Mouse (Mus musculus): ENCODE measurements around the gene Trpm3. TPM values are rescaled to one million over a fixed set of nuclear protein-coding genes. Genes with fewer than 3 reads are reported as not detected.

Gene Trpm3
- polyA plus RNA-seq, 1 experiment from 2014 or later = 0.37 TPM

DNA sequence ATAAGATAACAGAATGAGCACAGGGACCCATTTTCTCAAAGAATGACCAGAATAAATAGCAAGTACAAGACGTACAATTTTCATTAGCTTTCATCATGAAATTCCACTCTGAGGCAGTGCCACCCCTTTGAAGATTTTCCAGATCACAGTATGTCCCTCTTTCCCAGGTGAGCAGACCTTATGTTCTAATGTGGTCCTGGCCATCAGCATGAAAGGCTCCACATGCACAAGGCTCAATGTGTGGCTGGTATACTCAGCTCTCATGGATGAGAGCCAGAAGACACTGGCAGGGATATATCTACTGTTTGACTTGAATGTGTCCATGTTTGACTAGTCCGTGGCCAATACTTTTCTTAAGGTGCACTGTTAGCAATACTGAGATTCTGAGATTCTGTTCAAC is 298.4 kb downstream of the Trpm3 start:
- Histone ChIP-seq H3K9ac (ENCODE audit: low read length) (no peak overlapping the region), H3K27me3 (replicated peaks; ENCODE audit: control insufficient read depth, insufficient read depth, low read length) (no peaks in the 10 kb centered on the region), H3K27ac (ENCODE audit: low read depth) (no peak overlapping the region), H3K4me2 (ENCODE audit: low read length) (no peak overlapping the region), H3K36me3 (ENCODE audit: control insufficient read depth, insufficient read depth, low read length) (no peaks in the 10 kb centered on the region), H3K4me3 (ENCODE audit: low read depth, low read length) (no peak overlapping the region), H3K9me3 (ENCODE audit: control insufficient read depth, low read length) (no peaks in the 10 kb centered on the region), H3K4me1 (replicated peaks; ENCODE audit: control insufficient read depth, insufficient read depth, low read length) (no peaks in the 10 kb centered on the region)
- 92% methylated on average over 2 of the region's 2 CpGs for WGBS
- ATAC-seq (replicated peaks; ENCODE audit: low FRiP score, low TSS enrichment, low read depth) = no peak
- DNase-seq (ENCODE audit: low spot score) = no peak

GRCm38 (mm10) chr19:22447418-22448339 is 308.8 kb downstream of the Trpm3 start:
- ATAC-seq (replicated peaks; ENCODE audit: low FRiP score, low TSS enrichment, low read depth) (no peak), DNase-seq (ENCODE audit: low spot score) (no peak)
- no peak overlapping the region for H3K27ac ChIP-seq (ENCODE audit: low read depth)
- H3K9me3 ChIP-seq (ENCODE audit: control insufficient read depth, low read length) = no peaks in the 10 kb centered on the region
- peaks cover 9% of the 10 kb centered on the region for H3K27me3 ChIP-seq (replicated peaks; ENCODE audit: control insufficient read depth, insufficient read depth, low read length)
- H3K4me2 ChIP-seq (ENCODE audit: low read length) = peak overlapping the region; percentile 52
- H3K36me3 ChIP-seq (ENCODE audit: control insufficient read depth, insufficient read depth, low read length) = no peaks in the 10 kb centered on the region
- no peak overlapping the region for H3K9ac ChIP-seq (ENCODE audit: low read length)
- peak overlapping the region; percentile 15; the same call in 1 of the 2 replicates for H3K4me3 ChIP-seq (ENCODE audit: low read depth, low read length)
- 6% methylated on average over 18 of the region's 18 CpGs for WGBS
- H3K4me1 ChIP-seq (replicated peaks; ENCODE audit: control insufficient read depth, insufficient read depth, low read length) = 0 out of 2 replicates have a peak, but pooled peaks cover 3% of the 10 kb centered on the region

DNA sequence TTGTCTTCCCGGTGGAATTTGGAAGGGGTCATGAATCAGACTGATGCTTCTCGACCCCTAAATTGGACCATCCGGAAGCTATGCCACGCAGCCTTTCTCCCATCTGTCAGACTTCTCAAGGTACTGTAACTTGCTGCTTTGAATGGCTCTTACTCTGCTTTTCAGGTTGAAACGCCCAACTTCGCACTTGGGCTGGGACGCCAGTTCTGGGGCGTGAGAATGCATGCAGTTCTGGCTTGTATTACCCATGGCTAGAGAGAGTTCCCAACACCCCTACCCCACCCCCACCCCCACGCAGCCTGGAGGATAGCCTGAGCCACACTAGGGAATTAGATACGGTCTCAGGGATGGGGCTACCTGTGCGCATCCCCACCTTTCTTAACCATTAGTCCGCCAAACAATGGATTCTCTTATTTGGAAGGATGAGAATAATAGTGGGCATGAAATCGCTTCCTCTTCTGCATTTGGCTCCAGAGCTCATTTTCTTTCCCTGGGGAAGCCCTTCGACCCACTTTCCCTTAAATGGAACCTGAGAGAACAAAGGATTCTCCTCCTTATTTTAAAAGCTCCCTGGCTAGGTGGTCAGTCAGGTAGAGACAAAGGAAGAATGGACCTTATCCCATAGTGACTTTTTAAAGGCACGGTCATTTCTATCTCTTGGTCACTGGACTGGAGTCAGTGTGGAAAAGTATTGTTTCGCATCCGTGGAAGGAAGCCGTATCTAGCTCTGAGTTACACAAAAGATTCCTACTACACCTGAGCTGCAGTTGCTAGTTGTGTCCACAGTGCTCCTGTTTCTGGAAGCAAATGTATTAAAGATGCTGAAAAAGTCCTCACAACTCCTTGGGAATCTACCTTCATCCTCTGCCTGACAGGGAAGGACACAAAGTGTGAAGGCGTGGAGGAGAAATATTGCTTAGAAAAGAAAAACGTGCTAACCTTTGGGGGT is 309.8 kb downstream of the Trpm3 start:
- H3K27me3 ChIP-seq (replicated peaks; ENCODE audit: control insufficient read depth, insufficient read depth, low read length) = peaks cover 9% of the 10 kb centered on the region

GRCm38 (mm10) chr19:22451290-22451689 is 312.4 kb downstream of the Trpm3 start:
- no peak for ATAC-seq (replicated peaks; ENCODE audit: low FRiP score, low TSS enrichment, low read depth)
- H3K27ac ChIP-seq (ENCODE audit: low read depth) = no peak overlapping the region
- 85% methylated on average over 5 of the region's 5 CpGs for WGBS
- H3K9ac ChIP-seq (ENCODE audit: low read length) = no peak overlapping the region
- H3K9me3 ChIP-seq (ENCODE audit: control insufficient read depth, low read length) = no peaks in the 10 kb centered on the region
- H3K27me3 ChIP-seq (replicated peaks; ENCODE audit: control insufficient read depth, insufficient read depth, low read length) = peaks cover 9% of the 10 kb centered on the region
- DNase-seq (ENCODE audit: low spot score) = no peak
- no peak overlapping the region for H3K4me3 ChIP-seq (ENCODE audit: low read depth, low read length)
- no peaks in the 10 kb centered on the region for H3K36me3 ChIP-seq (ENCODE audit: control insufficient read depth, insufficient read depth, low read length)
- 0 out of 2 replicates have a peak, but pooled peaks cover 3% of the 10 kb centered on the region for H3K4me1 ChIP-seq (replicated peaks; ENCODE audit: control insufficient read depth, insufficient read depth, low read length)
- H3K4me2 ChIP-seq (ENCODE audit: low read length) = no peak overlapping the region

More for the DNA sequence above, 309.8 kb downstream of the Trpm3 start:
- WGBS = 34% methylated on average over 20 of the region's 20 CpGs
- no peaks in the 10 kb centered on the region for H3K9me3 ChIP-seq (ENCODE audit: control insufficient read depth, low read length)
- no peak overlapping the region for H3K4me3 ChIP-seq (ENCODE audit: low read depth, low read length)
- H3K36me3 ChIP-seq (ENCODE audit: control insufficient read depth, insufficient read depth, low read length) = no peaks in the 10 kb centered on the region
- DNase-seq (ENCODE audit: low spot score) (no peak), ATAC-seq (replicated peaks; ENCODE audit: low FRiP score, low TSS enrichment, low read depth) (no peak)
- H3K4me1 ChIP-seq (replicated peaks; ENCODE audit: control insufficient read depth, insufficient read depth, low read length) = 0 out of 2 replicates have a peak, but pooled peaks cover 3% of the 10 kb centered on the region
- no peak overlapping the region for H3K27ac ChIP-seq (ENCODE audit: low read depth)
- H3K4me2 ChIP-seq (ENCODE audit: low read length) = peak overlapping the region; percentile 52
- no peak overlapping the region for H3K9ac ChIP-seq (ENCODE audit: low read length)

- H3K36me3 ChIP-seq (ENCODE audit: control insufficient read depth, insufficient read depth, low read length) = no peaks in the 10 kb centered on the region
- H3K4me3 ChIP-seq (ENCODE audit: low read depth, low read length) = no peak overlapping the region
- ATAC-seq (replicated peaks; ENCODE audit: low FRiP score, low TSS enrichment, low read depth) (no peak), DNase-seq (ENCODE audit: low spot score) (no peak)
- 76% methylated on average over 2 of the region's 2 CpGs for WGBS
- H3K27ac ChIP-seq (ENCODE audit: low read depth) = no peak overlapping the region
- no peaks in the 10 kb centered on the region for H3K27me3 ChIP-seq (replicated peaks; ENCODE audit: control insufficient read depth, insufficient read depth, low read length)
- H3K4me2 ChIP-seq (ENCODE audit: low read length) = no peak overlapping the region
- no peaks in the 10 kb centered on the region for H3K4me1 ChIP-seq (replicated peaks; ENCODE audit: control insufficient read depth, insufficient read depth, low read length)
- H3K9ac ChIP-seq (ENCODE audit: low read length) = no peak overlapping the region
- no peaks in the 10 kb centered on the region for H3K9me3 ChIP-seq (ENCODE audit: control insufficient read depth, low read length)
Measured at GRCm38 (mm10) chr19:22456935-22457334, 318.1 kb downstream of the Trpm3 start.

DNA sequence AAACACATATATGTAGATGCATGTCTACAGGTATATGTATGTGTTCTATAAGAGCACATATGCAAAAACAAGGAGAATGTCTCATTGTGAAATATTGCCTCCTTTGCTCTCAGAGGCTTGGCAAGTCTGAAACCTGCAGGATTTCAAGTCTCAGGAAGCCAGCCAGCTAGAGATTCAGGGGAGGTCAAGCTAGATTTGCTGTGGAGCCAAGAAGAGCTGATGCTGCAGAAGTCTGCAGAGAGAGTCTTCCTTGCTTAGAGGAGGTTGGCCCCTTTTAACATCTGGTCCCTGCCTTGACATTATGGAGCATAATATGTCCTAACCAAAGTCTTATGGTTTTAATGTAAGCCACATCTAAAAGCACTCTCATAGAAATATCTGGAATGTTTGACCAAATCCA is 323.2 kb downstream of the Trpm3 start:
- H3K4me1 ChIP-seq (replicated peaks; ENCODE audit: control insufficient read depth, insufficient read depth, low read length) = no peaks in the 10 kb centered on the region

GRCm38 (mm10) chr19:22463506-22463905 is 324.7 kb downstream of the Trpm3 start:
- H3K9me3 ChIP-seq (ENCODE audit: control insufficient read depth, low read length) = no peaks in the 10 kb centered on the region
- no peak overlapping the region for H3K4me2 ChIP-seq (ENCODE audit: low read length)
- 56% methylated on average over 3 of the region's 3 CpGs for WGBS
- H3K27ac ChIP-seq (ENCODE audit: low read depth) = no peak overlapping the region
- H3K36me3 ChIP-seq (ENCODE audit: control insufficient read depth, insufficient read depth, low read length) = no peaks in the 10 kb centered on the region
- no peaks in the 10 kb centered on the region for H3K27me3 ChIP-seq (replicated peaks; ENCODE audit: control insufficient read depth, insufficient read depth, low read length)
- no peak overlapping the region for H3K4me3 ChIP-seq (ENCODE audit: low read depth, low read length)
- DNase-seq (ENCODE audit: low spot score) (no peak), ATAC-seq (replicated peaks; ENCODE audit: low FRiP score, low TSS enrichment, low read depth) (no peak)
- H3K9ac ChIP-seq (ENCODE audit: low read length) = no peak overlapping the region
- no peaks in the 10 kb centered on the region for H3K4me1 ChIP-seq (replicated peaks; ENCODE audit: control insufficient read depth, insufficient read depth, low read length)

More for the DNA sequence above, 323.2 kb downstream of the Trpm3 start:
- Histone ChIP-seq H3K4me2 (ENCODE audit: low read length) (no peak overlapping the region), H3K4me3 (ENCODE audit: low read depth, low read length) (no peak overlapping the region), H3K27me3 (replicated peaks; ENCODE audit: control insufficient read depth, insufficient read depth, low read length) (no peaks in the 10 kb centered on the region), H3K27ac (ENCODE audit: low read depth) (no peak overlapping the region), H3K36me3 (ENCODE audit: control insufficient read depth, insufficient read depth, low read length) (no peaks in the 10 kb centered on the region), H3K9ac (ENCODE audit: low read length) (no peak overlapping the region), H3K9me3 (ENCODE audit: control insufficient read depth, low read length) (no peaks in the 10 kb centered on the region)
- ATAC-seq (replicated peaks; ENCODE audit: low FRiP score, low TSS enrichment, low read depth) (no peak), DNase-seq (ENCODE audit: low spot score) (no peak)

DNA sequence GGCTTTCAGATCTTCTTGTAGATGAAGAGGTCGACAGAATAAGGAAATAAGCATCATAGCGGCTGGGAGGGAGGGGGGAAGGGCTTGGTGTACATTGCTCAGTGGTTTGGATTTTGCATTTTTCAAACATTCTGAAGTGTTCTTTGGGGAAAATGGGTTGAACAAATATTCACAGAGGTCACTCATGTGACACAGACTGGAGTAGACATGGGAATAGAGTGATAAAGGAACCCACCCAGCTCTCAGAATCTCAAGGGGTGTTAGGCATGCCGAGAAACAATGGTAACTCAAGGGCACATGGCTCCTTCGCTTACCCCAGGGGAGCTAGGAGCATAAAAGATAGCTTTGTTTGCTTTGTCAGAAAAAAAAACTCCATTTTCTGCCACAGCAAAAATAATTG is 330.8 kb downstream of the Trpm3 start:
- no peaks in the 10 kb centered on the region for H3K27me3 ChIP-seq (replicated peaks; ENCODE audit: control insufficient read depth, insufficient read depth, low read length)
- H3K9ac ChIP-seq (ENCODE audit: low read length) = no peak overlapping the region
- ATAC-seq (replicated peaks; ENCODE audit: low FRiP score, low TSS enrichment, low read depth) (no peak), DNase-seq (ENCODE audit: low spot score) (no peak)
- H3K4me3 ChIP-seq (ENCODE audit: low read depth, low read length) = no peak overlapping the region
- no peaks in the 10 kb centered on the region for H3K9me3 ChIP-seq (ENCODE audit: control insufficient read depth, low read length)
- no peaks in the 10 kb centered on the region for H3K4me1 ChIP-seq (replicated peaks; ENCODE audit: control insufficient read depth, insufficient read depth, low read length)
- no peak overlapping the region for H3K4me2 ChIP-seq (ENCODE audit: low read length)
- H3K36me3 ChIP-seq (ENCODE audit: control insufficient read depth, insufficient read depth, low read length) = no peaks in the 10 kb centered on the region
- WGBS = 79% methylated on average over 4 of the region's 4 CpGs
- H3K27ac ChIP-seq (ENCODE audit: low read depth) = no peak overlapping the region
